Mouse (Mus musculus) skeletal muscle tissue, adult 2 months (tissue): ENCODE data around the gene Syt9.

Source experiments
- DNase-seq: peaks from one replicate; pipeline ENCODE4 v3.0.0-alpha.2; 2012; ENCODE audit warnings: low read depth, low spot score

Syt9 gene

GRCm38 (mm10) chr7:107370232-107371125 lies at the start of gene Syt9:
Syt9 (plus strand) TSS chr7:107370728.
- DNase-seq: no peak

- no peak for DNase-seq
Observed at GRCm38 (mm10) chr7:107339013-107339412, 31.5 kb upstream of the Syt9 start.

GRCm38 (mm10) chr7:107339560-107340057 lies 30.9 kb upstream of the Syt9 start:
- DNase-seq: no peak

GRCm38 (mm10) chr7:107340221-107340620 lies 30.3 kb upstream of the Syt9 start:
- DNase-seq: no peak

- DNase-seq: no peak
Observed at GRCm38 (mm10) chr7:107341519-107342190, 28.9 kb upstream of the Syt9 start.

GRCm38 (mm10) chr7:107349201-107349600 lies 21.3 kb upstream of the Syt9 start:
- DNase-seq: no peak

GRCm38 (mm10) chr7:107362153-107362552 lies 8.4 kb upstream of the Syt9 start:
- DNase-seq: no peak

- DNase-seq: no peak
Observed at GRCm38 (mm10) chr7:107362634-107363033, 7.9 kb upstream of the Syt9 start.

GRCm38 (mm10) chr7:107371126-107371920 lies 795 bp downstream of the Syt9 start:
- DNase-seq: no peak

- no peak for DNase-seq
Observed at GRCm38 (mm10) chr7:107380562-107380961, 10.0 kb downstream of the Syt9 start.

GRCm38 (mm10) chr7:107389604-107390003 lies 19.1 kb downstream of the Syt9 start:
- no peak for DNase-seq

GRCm38 (mm10) chr7:107392749-107393148 lies 22.2 kb downstream of the Syt9 start:
- DNase-seq: no peak

- DNase-seq: no peak
Observed at GRCm38 (mm10) chr7:107400061-107400799, 29.7 kb downstream of the Syt9 start.

GRCm38 (mm10) chr7:107403261-107403660 lies 32.7 kb downstream of the Syt9 start:
- DNase-seq: no peak

- DNase-seq: no peak
Observed at GRCm38 (mm10) chr7:107414928-107415327, 44.4 kb downstream of the Syt9 start.

- DNase-seq: no peak
Observed at GRCm38 (mm10) chr7:107417043-107417850, 46.7 kb downstream of the Syt9 start.

- DNase-seq: no peak
Observed at GRCm38 (mm10) chr7:107437381-107437780, 66.9 kb downstream of the Syt9 start.

- DNase-seq: no peak
Observed at GRCm38 (mm10) chr7:107444579-107444978, 74.1 kb downstream of the Syt9 start.

- DNase-seq: no peak
Observed at GRCm38 (mm10) chr7:107454660-107455059, 84.1 kb downstream of the Syt9 start.

- no peak for DNase-seq
Observed at GRCm38 (mm10) chr7:107455118-107455521, 84.6 kb downstream of the Syt9 start.
